Mouse (Mus musculus) lung, postnatal 36 days (tissue): ENCODE data around the gene Disp1.

ENCODE experiments used
- DNase-seq: peaks from one replicate; pipeline ENCODE4 v3.0.0; 2022; ENCODE audit warnings: mixed read lengths

The Disp1 gene

DNA sequence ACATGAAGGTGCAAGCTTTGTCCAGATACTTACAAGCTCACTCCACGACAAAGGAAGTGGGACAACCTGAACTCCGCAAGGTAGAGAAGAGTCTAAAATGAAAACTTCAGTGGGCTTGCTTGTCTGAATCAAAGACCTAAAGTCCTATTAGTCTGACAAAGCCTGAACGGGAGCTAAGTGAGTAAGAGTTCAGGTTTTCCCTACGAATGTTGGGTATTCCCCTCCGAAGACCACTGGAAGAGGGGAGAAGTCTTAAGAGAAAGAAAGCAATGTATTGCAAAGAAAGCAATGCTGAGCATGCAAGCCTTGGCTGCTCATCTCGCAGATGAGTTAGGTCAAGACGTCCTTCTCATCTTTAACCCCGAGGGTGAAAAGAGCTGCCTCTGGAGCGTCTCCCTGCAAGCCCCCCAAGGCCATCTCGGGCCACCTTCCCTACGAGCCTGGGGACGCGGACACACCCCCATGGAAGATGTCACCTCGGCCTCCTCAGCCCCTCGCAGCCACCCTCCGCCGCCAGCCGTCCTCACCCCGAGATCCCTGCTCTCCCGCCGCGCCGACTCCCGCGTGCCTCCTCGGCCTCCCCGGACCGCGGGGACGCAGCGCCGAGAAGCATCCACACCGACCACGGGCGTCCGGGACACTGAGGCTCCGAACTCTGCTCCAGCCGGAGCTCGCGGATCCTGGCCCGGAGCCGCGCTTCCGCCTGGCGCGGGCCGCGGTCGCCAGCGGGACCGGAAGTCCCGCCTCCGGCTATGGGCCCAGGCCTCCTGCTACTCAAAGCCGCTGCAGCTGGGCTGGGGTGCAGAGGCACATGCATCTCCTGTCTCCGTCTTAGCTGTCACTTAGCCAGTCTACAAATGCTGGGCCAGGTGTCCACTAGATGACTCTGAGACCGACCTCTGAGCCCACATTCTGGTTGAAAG lies at the start of gene Disp1:
Disp1 (minus strand) TSS at position 727 of the 923 bp plus-strand sequence.
- DNase-seq = peak; percentile 72

DNA sequence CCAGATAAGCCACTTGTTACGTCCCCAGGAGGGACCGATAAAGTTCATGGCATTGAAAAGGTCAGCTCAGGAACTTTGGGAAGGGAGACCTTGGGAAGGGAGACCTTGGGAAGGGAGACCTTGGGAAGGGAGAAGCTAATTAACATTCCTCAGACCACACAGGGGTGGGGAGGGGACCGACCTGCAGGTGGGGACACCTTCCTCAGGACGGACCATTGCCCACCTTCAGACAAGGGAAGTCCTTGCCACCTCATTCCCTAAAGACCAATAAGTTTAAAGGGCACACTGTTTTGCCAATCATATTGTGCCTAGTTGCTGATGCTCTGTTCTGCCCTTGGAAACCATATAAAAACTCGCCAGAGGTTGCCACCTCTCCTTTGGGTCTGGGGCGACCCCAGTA lies 46.3 kb upstream of the Disp1 start:
- no peak for DNase-seq

- peak; percentile 26 for DNase-seq
Observed at GRCm38 (mm10) chr1:183265921-183266467, 44.7 kb upstream of the Disp1 start.

GRCm38 (mm10) chr1:183264145-183265008 lies 43.1 kb upstream of the Disp1 start:
- peak; percentile 57 for DNase-seq

DNA sequence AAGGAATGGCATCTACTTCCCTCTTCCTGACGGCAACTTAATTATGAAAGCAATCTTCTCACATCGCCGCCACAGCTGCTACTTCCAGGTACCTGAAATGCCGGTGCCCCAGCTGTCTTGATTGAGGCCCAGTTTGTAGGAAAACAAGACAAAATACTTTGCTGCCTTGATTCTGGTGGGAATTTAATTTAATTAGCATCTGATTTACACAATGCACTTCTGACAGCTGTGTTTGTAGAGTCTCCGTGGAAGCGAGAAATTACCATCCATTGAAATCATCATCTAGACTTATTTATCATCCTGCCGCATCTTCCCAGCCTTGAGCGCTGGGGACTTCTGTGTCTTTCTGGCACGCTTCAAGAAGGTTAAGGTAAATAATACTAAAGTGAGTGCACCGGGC lies 31.3 kb upstream of the Disp1 start:
- no peak for DNase-seq

GRCm38 (mm10) chr1:183251818-183252217 lies 30.5 kb upstream of the Disp1 start:
- DNase-seq = no peak

DNA sequence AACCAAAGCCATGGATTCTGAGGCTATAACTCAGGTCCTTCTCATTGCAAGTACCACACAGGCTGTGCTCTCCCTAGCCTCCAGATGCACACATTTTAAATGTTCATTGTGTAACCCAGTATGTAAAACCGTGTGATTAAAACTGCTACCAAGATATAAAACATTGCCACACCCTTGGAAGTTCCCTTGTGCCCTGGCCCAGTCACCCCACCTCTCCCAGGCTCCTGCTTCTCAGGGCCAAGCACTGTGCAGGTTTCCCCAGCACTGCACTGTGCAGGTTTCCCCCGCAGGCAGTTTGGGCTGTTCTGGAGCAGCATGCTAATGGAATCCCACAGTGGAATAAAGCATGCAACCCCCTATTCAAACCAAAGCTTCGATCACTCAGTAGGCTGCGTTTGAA lies 29.3 kb upstream of the Disp1 start:
- DNase-seq = no peak

DNA sequence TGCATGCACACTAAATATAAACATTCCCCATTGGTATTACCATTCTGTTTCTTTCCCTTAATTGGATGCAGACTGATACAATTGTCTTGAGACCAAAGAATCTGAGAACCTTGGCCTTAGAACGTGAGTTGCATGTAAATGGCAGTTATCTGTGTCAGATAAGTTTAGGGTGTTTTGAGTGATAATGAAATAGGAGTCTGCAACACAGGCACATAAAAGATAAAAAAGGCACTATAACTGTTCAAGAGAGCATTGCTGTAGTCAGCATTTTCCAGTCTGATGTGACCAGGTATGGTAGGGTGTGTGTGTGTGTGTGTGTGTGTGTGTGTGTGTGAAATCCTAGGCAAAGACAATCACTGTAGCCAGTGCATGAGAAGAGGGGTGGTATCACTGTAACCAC lies 26.8 kb upstream of the Disp1 start:
- no peak for DNase-seq

DNA sequence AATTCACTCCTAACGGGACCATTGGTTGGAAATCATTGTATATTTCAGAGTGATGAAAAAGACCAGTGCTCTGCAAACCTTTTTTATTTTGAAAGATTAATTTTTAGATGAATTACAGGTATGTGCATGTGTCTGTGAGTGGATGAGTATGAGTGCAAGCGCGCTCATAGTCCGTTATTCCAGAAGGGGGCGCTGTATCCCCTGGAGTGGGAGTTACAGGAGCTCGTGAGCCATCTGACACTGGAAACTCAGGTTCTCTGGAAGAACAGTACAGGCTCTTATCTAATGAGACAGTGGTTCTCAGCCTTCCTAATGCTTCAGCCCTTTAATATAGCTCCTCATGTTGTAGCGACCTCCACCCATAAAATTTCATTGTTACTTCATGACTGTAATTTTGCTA lies 22.0 kb upstream of the Disp1 start:
- DNase-seq = no peak

- peak; percentile 68 for DNase-seq
Observed at GRCm38 (mm10) chr1:183237901-183238300, 16.6 kb upstream of the Disp1 start.

- DNase-seq = no peak
Observed at GRCm38 (mm10) chr1:183236460-183236859, 15.1 kb upstream of the Disp1 start.

GRCm38 (mm10) chr1:183233679-183234174 lies 12.4 kb upstream of the Disp1 start:
- no peak for DNase-seq

GRCm38 (mm10) chr1:183232985-183233678 lies 11.8 kb upstream of the Disp1 start:
- DNase-seq = no peak

DNA sequence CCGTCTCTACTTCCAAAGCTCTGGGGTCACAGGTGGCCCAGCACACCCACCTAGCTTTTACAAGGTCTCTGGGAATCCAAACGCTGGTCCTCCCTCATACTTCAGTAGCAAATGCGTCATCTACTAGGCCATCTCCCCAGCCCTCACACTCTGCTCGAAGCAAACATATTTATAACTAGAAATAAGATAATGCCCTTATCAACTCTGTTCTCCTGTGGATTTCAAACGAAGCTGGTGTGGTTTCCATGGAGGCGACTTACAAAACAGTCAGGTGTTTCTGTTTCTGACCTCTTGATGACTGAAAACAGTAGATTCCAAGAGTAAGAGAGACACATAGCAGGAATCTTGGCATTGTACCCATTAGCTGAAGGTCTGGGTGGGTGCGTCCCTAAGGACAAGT lies 6.1 kb upstream of the Disp1 start:
- peak; percentile 22 for DNase-seq

GRCm38 (mm10) chr1:183219021-183219420 lies 2.3 kb downstream of the Disp1 start:
- DNase-seq = no peak

DNA sequence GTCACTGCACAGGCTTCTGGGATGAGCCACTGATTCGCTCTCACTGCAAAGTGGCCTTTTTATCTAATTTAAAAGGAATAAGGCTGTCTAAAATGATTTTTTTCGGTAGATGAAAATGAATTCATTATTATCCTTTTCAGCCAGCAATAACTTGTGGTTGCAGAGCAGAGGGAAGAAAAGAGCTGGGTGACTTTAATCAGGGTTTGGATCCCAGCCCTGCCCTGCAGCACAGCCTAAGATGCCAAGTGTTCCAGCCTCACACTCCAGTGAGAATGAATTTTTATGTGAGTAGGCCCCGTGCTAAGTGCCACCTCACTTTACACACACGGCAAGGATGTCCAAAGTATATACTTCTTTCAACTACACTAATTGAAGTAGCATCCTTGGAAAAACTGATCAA lies 4.6 kb downstream of the Disp1 start:
- no peak for DNase-seq

GRCm38 (mm10) chr1:183215706-183216105 lies 5.6 kb downstream of the Disp1 start:
- no peak for DNase-seq

- no peak for DNase-seq
Observed at GRCm38 (mm10) chr1:183213850-183214249, 7.5 kb downstream of the Disp1 start.

- DNase-seq = peak; percentile 18
Observed at GRCm38 (mm10) chr1:183212757-183213211, 8.5 kb downstream of the Disp1 start.

- no peak for DNase-seq
Observed at GRCm38 (mm10) chr1:183210115-183210514, 11.2 kb downstream of the Disp1 start.

DNA sequence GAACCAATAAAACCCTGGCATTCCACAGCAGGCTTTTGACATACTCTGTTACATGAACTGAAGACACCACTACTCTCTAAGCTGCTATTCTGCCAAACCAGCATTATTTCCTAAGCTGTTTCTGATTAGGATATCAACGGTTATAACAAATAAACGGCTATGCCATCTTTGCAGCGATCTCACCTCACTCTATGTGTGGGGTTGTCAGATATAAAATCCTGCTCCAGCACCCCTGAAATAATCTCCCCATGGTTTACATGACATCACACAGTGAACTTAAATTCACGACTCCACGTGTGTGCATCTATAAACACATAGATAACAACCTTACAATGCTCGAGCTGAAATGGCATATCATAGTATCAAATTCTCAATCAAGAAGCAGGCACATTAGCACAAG lies 13.7 kb downstream of the Disp1 start:
- no peak for DNase-seq

- DNase-seq = no peak
Observed at GRCm38 (mm10) chr1:183207141-183207540, 14.2 kb downstream of the Disp1 start.
